Mouse (Mus musculus): Measurements from ENCODE around the gene Vmn2r26. TPM values are rescaled to one million over a fixed set of nuclear protein-coding genes. Genes with fewer than 3 reads are reported as not detected.
"Not testable (repeated sequence)": the region's sequence is repeated elsewhere in the genome, so short reads cannot be mapped to it uniquely, and the experiment has no call there.

Gene Vmn2r26
- not detected in 2 replicates for polyA plus RNA-seq (2016; fragmentation: Nextera tagmentation; extraction: Ambion mirVana)

DNA sequence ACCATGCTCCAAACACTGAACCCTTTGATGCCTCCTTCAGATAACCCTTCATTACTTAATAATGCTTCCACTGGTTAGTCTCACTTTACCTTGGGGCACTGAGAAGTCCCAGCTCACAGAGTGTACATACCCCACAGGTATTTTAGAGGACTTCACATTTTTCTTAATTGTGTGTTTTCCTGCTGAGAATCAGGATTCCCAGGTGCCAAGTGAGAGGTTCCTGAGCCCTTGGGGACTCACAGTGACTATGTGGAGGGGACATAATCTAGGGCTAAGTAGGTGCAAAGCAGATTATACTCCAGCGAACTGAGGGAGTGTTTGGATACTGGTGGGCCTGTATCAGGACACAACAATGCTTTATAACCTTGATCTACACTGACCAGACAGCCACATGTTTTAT, at the start of gene Vmn2r26:
Gene Vmn2r26 (plus strand): TSS at position 301 of the 400 bp plus-strand sequence.
- not testable (repeated sequence) for H3K4me2 ChIP-seq (replicated peaks); H3K9ac ChIP-seq (replicated peaks); H3K27me3 ChIP-seq; H3K36me3 ChIP-seq; H3K4me1 ChIP-seq; H3K4me3 ChIP-seq; ATAC-seq (ENCODE audit: low FRiP score, low read depth); H3K9me3 ChIP-seq; H3K27ac ChIP-seq (replicated peaks)
- 43% methylated on average over 1 of the region's 1 CpGs for WGBS

DNA sequence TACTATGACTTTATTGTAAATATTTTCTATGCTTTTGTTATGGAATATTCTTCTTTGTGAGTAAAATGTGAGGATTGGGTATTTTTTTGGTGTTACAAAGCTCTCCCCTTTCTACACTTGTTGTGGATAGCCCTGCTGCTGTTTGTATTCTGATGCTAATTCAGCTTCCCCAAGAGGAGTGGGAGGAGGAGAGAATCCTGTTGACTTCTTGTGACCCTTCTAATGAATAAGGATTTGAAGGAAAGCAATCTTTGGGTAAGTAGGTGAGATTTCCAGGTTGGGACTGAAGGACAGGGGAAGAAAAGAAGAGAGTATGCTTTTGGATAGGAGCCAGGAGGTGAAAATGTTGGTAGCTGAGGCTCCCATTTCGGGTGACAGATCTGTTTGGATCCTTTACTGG, 3.5 kb upstream of the Vmn2r26 start:
- H3K4me2 ChIP-seq (replicated peaks): no peak overlapping the region
- WGBS: 48% methylated on average over 1 of the region's 1 CpGs
- H3K27me3 ChIP-seq: no peaks in the 10 kb centered on the region
- H3K4me3 ChIP-seq: no peak overlapping the region
- H3K9ac ChIP-seq (replicated peaks): no peak overlapping the region
- H3K36me3 ChIP-seq: no peaks in the 10 kb centered on the region
- H3K4me1 ChIP-seq: no peaks in the 10 kb centered on the region
- H3K9me3 ChIP-seq: no peaks in the 10 kb centered on the region
- no peak for ATAC-seq (ENCODE audit: low FRiP score, low read depth)
- no peak overlapping the region for H3K27ac ChIP-seq (replicated peaks)

DNA sequence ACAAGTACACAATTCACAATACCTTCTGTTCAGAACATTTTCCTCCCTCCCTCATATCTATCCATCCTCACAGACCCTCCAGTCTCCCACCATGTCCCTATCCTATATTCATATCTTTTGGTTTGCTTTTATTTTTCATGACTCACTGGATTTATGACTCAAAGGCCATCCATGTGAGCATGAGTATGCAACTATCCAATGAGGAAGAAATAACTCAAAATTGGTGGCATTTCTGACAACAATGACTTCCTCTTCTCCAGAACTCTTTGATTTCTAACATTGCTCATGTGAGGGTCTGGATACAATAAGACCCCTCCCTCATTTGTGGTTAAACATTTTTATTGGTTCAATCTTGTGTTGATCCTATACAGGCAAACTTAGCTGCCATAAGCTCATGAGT, 24.0 kb downstream of the Vmn2r26 start:
- Histone ChIP-seq H3K4me2 (replicated peaks) (no peak overlapping the region), H3K4me1 (no peaks in the 10 kb centered on the region), H3K9ac (replicated peaks) (no peak overlapping the region), H3K27me3 (no peaks in the 10 kb centered on the region), H3K27ac (replicated peaks) (no peak overlapping the region), H3K4me3 (no peak overlapping the region), H3K36me3 (no peaks in the 10 kb centered on the region), H3K9me3 (no peaks in the 10 kb centered on the region)
- ATAC-seq (ENCODE audit: low FRiP score, low read depth): no peak

DNA sequence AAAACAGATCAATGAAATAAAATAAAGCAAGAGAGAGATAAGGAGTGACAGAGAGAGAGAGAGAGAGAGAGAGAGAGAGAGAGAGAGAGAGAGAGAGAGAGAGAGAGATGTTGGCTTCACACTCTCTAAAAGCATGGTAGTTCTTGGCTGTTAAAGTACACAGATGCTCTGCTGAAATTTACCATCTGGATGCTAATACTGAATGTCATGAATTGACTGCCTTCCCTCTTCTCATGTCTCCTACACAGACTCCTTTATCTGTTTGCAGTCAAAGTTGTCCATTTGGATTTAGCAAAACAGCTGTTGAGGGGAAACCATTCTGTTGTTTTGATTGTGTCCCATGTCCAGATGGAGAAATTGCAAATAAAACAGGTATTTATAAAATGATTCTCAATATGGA, 29.2 kb downstream of the Vmn2r26 start:
- ATAC-seq (ENCODE audit: low FRiP score, low read depth); H3K4me3 ChIP-seq; H3K9ac ChIP-seq (replicated peaks): not testable (repeated sequence)

GRCm38 (mm10) chr6:124102334-124102733, 78.0 kb downstream of the Vmn2r26 start:
- no peak overlapping the region for H3K27ac ChIP-seq (replicated peaks)
- no peaks in the 10 kb centered on the region for H3K4me1 ChIP-seq
- ATAC-seq (ENCODE audit: low FRiP score, low read depth): no peak
- H3K9ac ChIP-seq (replicated peaks): no peak overlapping the region
- no peaks in the 10 kb centered on the region for H3K36me3 ChIP-seq
- no peak overlapping the region for H3K4me3 ChIP-seq
- H3K4me2 ChIP-seq (replicated peaks): no peak overlapping the region
- WGBS: 76% methylated on average over 4 of the region's 4 CpGs
- no peaks in the 10 kb centered on the region for H3K9me3 ChIP-seq
- no peaks in the 10 kb centered on the region for H3K27me3 ChIP-seq

More for the DNA sequence above, 29.2 kb downstream of the Vmn2r26 start:
- not testable (repeated sequence) for H3K9me3 ChIP-seq; H3K4me2 ChIP-seq (replicated peaks); H3K4me1 ChIP-seq; H3K36me3 ChIP-seq; H3K27me3 ChIP-seq; H3K27ac ChIP-seq (replicated peaks)

Other genes with a start within 250 kb of the Vmn2r26 start
- not detected in 2 replicates for gene Vmn2r24, start 245.7 kb upstream of the Vmn2r26 start, polyA plus RNA-seq (2016; fragmentation: Nextera tagmentation; extraction: Ambion mirVana)
- gene Vmn2r25, start 171.1 kb upstream of the Vmn2r26 start, polyA plus RNA-seq (2016; fragmentation: Nextera tagmentation; extraction: Ambion mirVana): not detected in 2 replicates
- gene Vmn2r27, start 207.3 kb downstream of the Vmn2r26 start, polyA plus RNA-seq (2016; fragmentation: Nextera tagmentation; extraction: Ambion mirVana): not detected in 2 replicates